Mouse (Mus musculus): ENCODE measurements around the gene 9430097D07Rik. TPM values are rescaled to one million over a fixed set of nuclear protein-coding genes. Genes with fewer than 3 reads are reported as not detected.

Gene 9430097D07Rik
- total and polyA plus RNA-seq, 3 experiments, result not detected

DNA sequence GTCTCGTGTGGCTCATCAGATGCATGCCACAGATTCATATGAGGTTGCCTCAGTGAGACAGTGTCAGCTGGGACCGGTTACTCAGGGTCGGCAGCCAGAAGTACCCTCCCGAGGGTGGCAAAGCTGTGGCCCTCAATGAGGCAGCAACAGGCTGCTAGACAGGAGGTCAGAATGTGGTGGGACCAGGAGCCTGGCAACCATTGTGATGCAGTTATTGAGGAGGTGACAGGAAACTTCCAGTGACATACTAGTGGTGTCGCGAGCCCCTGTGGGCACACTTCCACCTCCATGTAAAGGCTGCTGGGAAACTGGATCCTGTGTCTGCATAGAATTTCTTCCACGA, 46.0 kb upstream of the 9430097D07Rik start, which contains the start of gene Ak1:
Gene Ak1 (plus strand): TSS at position 242 of the 343 bp plus-strand sequence.
- Histone ChIP-seq H3K9ac (ENCODE audit: insufficient read depth, low read depth) (no peak within 1 kb of the TSS), H3K36me3 (replicated peaks in 1 of 2; ENCODE audit: control insufficient read depth in 1 of 2, insufficient read depth in 1 of 2, low read length in 1 of 2) (peaks cover 25 to 58% of the 10 kb centered on the region in 2 experiments), H3K27me3 (replicated peaks) (no peaks in the 10 kb centered on the region), H3K4me3 (replicated peaks in 1 of 3; ENCODE audit: low read depth in 2 of 3, low read length in 2 of 3, poor library complexity in 1 of 3) (no peak within 1 kb of the TSS), H3K27ac (ENCODE audit: insufficient read depth, low read depth) (no peak within 1 kb of the TSS), H3K4me2 (ENCODE audit: insufficient read depth, low read depth, poor library complexity, severe bottlenecking) (no peak within 1 kb of the TSS), H3K9me3 (replicated peaks; ENCODE audit: low read length) (peaks cover 7% of the 10 kb centered on the region), H3K79me2 (replicated peaks; ENCODE audit: control insufficient read depth, extremely low read depth, insufficient read depth, poor library complexity, severe bottlenecking) (no peaks in the 10 kb centered on the region), H3K4me1 (ENCODE audit: control insufficient read depth in 1 of 2, insufficient read depth in 2 of 2) (peaks cover 6 to 22% of the 10 kb centered on the region in 2 experiments)
- TF ChIP-seq ZC3H11A (IDR thresholded peaks at IDR 0.05; ENCODE audit: low read depth, low read length) (no peak), JUN (IDR thresholded peaks at IDR 0.05; ENCODE audit: insufficient read depth, low read depth, low read length) (no peak), CHD1 (IDR thresholded peaks at IDR 0.05; ENCODE audit: low read depth, low read length) (no peak), TBP (conservative IDR thresholded peaks at IDR 0.05; ENCODE audit: low read depth, low read length) (no peak)
- dilution Hi-C loops (cut with MboI; ENCODE audit: extremely low pct_ligation_motif_present, extremely low pct_unique_long_range_greater_than_20kb, low sequenced_read_pairs) (no loop called here), in situ Hi-C loops (cut with MboI; ENCODE audit: low pct_ligation_motif_present, low pct_unique_long_range_greater_than_20kb, low sequenced_read_pairs) (no loop called here)
- no peak for DNase-seq (ENCODE audit: extremely low read depth)

DNA sequence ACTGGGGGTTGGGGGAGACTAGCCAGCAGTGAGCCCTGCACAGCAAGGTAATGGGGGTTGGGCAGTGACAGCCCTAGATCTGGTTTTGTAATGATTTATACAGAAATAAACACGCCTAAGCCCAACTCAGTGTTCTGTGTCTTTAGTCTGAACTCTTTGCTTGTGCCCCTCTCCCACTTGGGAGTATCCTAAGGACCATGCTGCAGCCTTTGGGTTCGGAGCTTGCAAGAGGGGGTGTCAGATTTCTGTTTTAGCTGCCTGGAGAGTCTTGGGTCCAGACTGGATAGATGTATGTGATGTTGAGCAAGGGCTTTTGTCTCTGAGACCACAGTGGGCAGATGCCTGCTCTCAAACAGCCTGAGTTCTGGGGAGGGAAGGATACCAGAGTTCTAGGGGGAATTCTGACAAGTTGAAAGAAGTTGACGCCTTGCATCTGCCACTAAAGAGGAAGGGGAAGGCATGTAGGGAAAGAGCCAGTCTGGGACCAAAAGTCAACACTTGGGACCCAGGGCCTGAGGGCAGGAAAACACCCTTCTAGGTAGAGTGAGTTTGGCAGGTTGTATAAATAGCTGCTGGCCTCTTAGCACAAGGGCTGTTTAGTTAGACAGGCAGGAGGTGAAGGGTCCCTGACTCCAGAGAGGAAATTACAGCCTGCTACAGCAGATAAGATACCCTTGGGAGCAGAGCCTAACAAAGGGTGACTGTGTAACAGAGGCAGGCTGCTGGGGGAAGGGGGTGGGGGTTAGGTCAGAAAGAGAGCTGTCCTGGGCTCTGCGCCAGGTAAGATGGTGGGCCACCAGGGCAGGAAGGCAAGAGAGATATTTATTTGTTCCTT, 45.4 kb upstream of the 9430097D07Rik start:
- Histone ChIP-seq H3K4me3 (replicated peaks in 1 of 3; ENCODE audit: low read depth in 2 of 3, low read length in 2 of 3, poor library complexity in 1 of 3) (no peak overlapping the region), H3K9ac (ENCODE audit: insufficient read depth, low read depth) (no peak overlapping the region)
- in situ Hi-C loops (cut with MboI; ENCODE audit: low pct_ligation_motif_present, low pct_unique_long_range_greater_than_20kb, low sequenced_read_pairs), result no loop called here

DNA sequence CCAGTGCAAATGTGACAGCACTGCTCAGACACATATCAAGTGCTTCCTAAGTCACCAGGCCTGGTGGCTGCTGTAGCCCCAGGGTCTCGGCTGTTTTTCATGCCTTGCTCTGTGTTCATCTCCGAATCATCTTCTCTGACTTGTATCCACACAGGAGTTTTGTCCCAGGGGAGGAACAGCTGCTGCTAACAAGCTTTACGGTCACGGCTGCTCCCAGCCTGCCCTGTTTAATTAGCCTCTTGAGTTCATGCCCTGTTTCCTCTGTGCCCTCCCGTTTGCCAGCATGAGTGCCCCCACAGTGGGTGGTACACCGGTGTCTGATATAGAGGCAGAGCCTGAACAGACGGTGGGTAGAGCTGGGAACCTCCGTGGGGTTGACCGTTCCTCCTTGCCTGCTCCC, 42.6 kb upstream of the 9430097D07Rik start:
- in situ Hi-C loops (cut with MboI; ENCODE audit: low pct_ligation_motif_present, low pct_unique_long_range_greater_than_20kb, low sequenced_read_pairs), result no loop called here
- TF ChIP-seq POLR2A (IDR thresholded peaks at IDR 0.05; ENCODE audit: low read depth, low read length) (no peak), JUN (IDR thresholded peaks at IDR 0.05; ENCODE audit: insufficient read depth, low read depth, low read length) (no peak), E2F4 (IDR thresholded peaks at IDR 0.05; ENCODE audit: insufficient replicate concordance, low read depth, low read length) (no peak), SIN3A (IDR thresholded peaks at IDR 0.05; ENCODE audit: low read length) (no peak), ETS1 (conservative IDR thresholded peaks at IDR 0.05; ENCODE audit: low read depth, low read length) (no peak), NRF1 (IDR thresholded peaks at IDR 0.05; ENCODE audit: low read depth, low read length) (no peak), MEF2A (IDR thresholded peaks at IDR 0.05; ENCODE audit: borderline replicate concordance, low read depth, low read length) (no peak)
- Histone ChIP-seq H3K27me3 (replicated peaks) (no peaks in the 10 kb centered on the region), H3K4me3 (replicated peaks in 1 of 3; ENCODE audit: low read depth in 2 of 3, low read length in 2 of 3, poor library complexity in 1 of 3) (no peak overlapping the region), H3K27ac (ENCODE audit: insufficient read depth, low read depth) (no peak overlapping the region), H3K9me3 (replicated peaks; ENCODE audit: low read length) (peaks cover 7% of the 10 kb centered on the region), H3K9ac (ENCODE audit: insufficient read depth, low read depth) (no peak overlapping the region), H3K4me1 (ENCODE audit: control insufficient read depth in 1 of 2, insufficient read depth in 2 of 2) (peaks cover 0 to 13% of the 10 kb centered on the region in 2 experiments; a peak in 2 of 4 replicates), H3K36me3 (replicated peaks in 1 of 2; ENCODE audit: control insufficient read depth in 1 of 2, insufficient read depth in 1 of 2, low read length in 1 of 2) (peaks cover 42 to 87% of the 10 kb centered on the region in 2 experiments), H3K79me2 (replicated peaks; ENCODE audit: control insufficient read depth, extremely low read depth, insufficient read depth, poor library complexity, severe bottlenecking) (no peaks in the 10 kb centered on the region), H3K4me2 (ENCODE audit: insufficient read depth, low read depth, poor library complexity, severe bottlenecking) (no peak overlapping the region)
- dilution Hi-C loops (cut with MboI; ENCODE audit: extremely low pct_ligation_motif_present, extremely low pct_unique_long_range_greater_than_20kb, low sequenced_read_pairs), result no loop called here
- DNase-seq (ENCODE audit: extremely low read depth), result no peak

More for the DNA sequence above, 45.4 kb upstream of the 9430097D07Rik start:
- dilution Hi-C loops (cut with MboI; ENCODE audit: extremely low pct_ligation_motif_present, extremely low pct_unique_long_range_greater_than_20kb, low sequenced_read_pairs), result no loop called here
- H3K79me2 ChIP-seq (replicated peaks; ENCODE audit: control insufficient read depth, extremely low read depth, insufficient read depth, poor library complexity, severe bottlenecking), result no peaks in the 10 kb centered on the region
- no peak overlapping the region for H3K4me2 ChIP-seq (ENCODE audit: insufficient read depth, low read depth, poor library complexity, severe bottlenecking)
- peaks cover under 1 to 16% of the 10 kb centered on the region in 2 experiments; a peak in 3 of 4 replicates for H3K4me1 ChIP-seq (ENCODE audit: control insufficient read depth in 1 of 2, insufficient read depth in 2 of 2)
- H3K27ac ChIP-seq (ENCODE audit: insufficient read depth, low read depth), result no peak overlapping the region
- no peak for TF ChIP-seq KAT2A (IDR thresholded peaks at IDR 0.05; ENCODE audit: insufficient replicate concordance, low read length)
- no peak for TF ChIP-seq SIN3A (IDR thresholded peaks at IDR 0.05; ENCODE audit: low read length)
- TF ChIP-seq TBP (conservative IDR thresholded peaks at IDR 0.05; ENCODE audit: low read depth, low read length), result no peak
- no peak for TF ChIP-seq POLR2A (IDR thresholded peaks at IDR 0.05; ENCODE audit: low read depth, low read length)
- no peak for TF ChIP-seq ZKSCAN1 (IDR thresholded peaks at IDR 0.05; ENCODE audit: borderline replicate concordance, low read depth, low read length)
- no peak for TF ChIP-seq ETS1 (conservative IDR thresholded peaks at IDR 0.05; ENCODE audit: low read depth, low read length)
- TF ChIP-seq RCOR1 (conservative IDR thresholded peaks at IDR 0.05; ENCODE audit: low read depth, low read length), result no peak
- no peak for TF ChIP-seq MAX (IDR thresholded peaks at IDR 0.05; ENCODE audit: low read length)
- no peak for TF ChIP-seq MEF2A (IDR thresholded peaks at IDR 0.05; ENCODE audit: borderline replicate concordance, low read depth, low read length)
- no peak for TF ChIP-seq CHD2 (IDR thresholded peaks at IDR 0.05; ENCODE audit: low read length)
- no peak for TF ChIP-seq TCF12 (IDR thresholded peaks at IDR 0.05; ENCODE audit: low read depth, low read length)
- H3K27me3 ChIP-seq (replicated peaks), result no peaks in the 10 kb centered on the region
- peaks cover 27 to 64% of the 10 kb centered on the region in 2 experiments for H3K36me3 ChIP-seq (replicated peaks in 1 of 2; ENCODE audit: control insufficient read depth in 1 of 2, insufficient read depth in 1 of 2, low read length in 1 of 2)
- peaks cover 7% of the 10 kb centered on the region for H3K9me3 ChIP-seq (replicated peaks; ENCODE audit: low read length)
- no peak for DNase-seq (ENCODE audit: extremely low read depth)
